Mouse (Mus musculus): ENCODE results near the gene Ofd1. TPM values are rescaled to one million over a fixed set of nuclear protein-coding genes. Genes with fewer than 3 reads are reported as not detected.

Gene Ofd1
- 7.4 and 8.4 TPM in 2 replicates for polyA plus RNA-seq (2012; rRNA removed)

GRCm38 (mm10) chrX:166440616-166441063 lies at the start of gene Ofd1:
TSS of gene Ofd1 (minus strand) at chrX:166440704.

GRCm38 (mm10) chrX:166479365-166479983 lies 39.0 kb upstream of the Ofd1 start, which contains the start of gene Rab9:
TSS of gene Rab9 (minus strand) at chrX:166479867.

GRCm38 (mm10) chrX:166440036-166440615 lies 378 bp downstream of the Ofd1 start, which contains the start of gene Trappc2:
TSS of gene Trappc2 (plus strand) at chrX:166440574.

Other genes with a start within 250 kb of the Ofd1 start
- 77.1 and 95.8 TPM in 2 replicates for gene Gpm6b, start 201.8 kb downstream of the Ofd1 start, polyA plus RNA-seq (2012; rRNA removed)
- 13.5 and 18.4 TPM in 2 replicates for gene Trappc2, start 130 bp downstream of the Ofd1 start, polyA plus RNA-seq (2012; rRNA removed)
- 22.7 and 35.1 TPM in 2 replicates for gene Rab9, start 39.2 kb upstream of the Ofd1 start, polyA plus RNA-seq (2012; rRNA removed)
- gene Tceanc, start 77.9 kb upstream of the Ofd1 start, polyA plus RNA-seq (2012; rRNA removed): 3.2 and 6.3 TPM in 2 replicates
- 5.1 and 9.5 TPM in 2 replicates for gene Egfl6, start 145.0 kb upstream of the Ofd1 start, polyA plus RNA-seq (2012; rRNA removed)